Mouse (Mus musculus) liver, embryonic 13.5 days (tissue): ENCODE data around the gene Blmh. TPM values are rescaled to one million over a fixed set of nuclear protein-coding genes. Genes with fewer than 3 reads are reported as not detected.
A peak's percentile ranks its signal among the peaks of the same experiment; 100 is the strongest.
"Not testable (repeated sequence)": the region's sequence is repeated elsewhere in the genome, so short reads cannot be mapped to it uniquely, and the experiment has no call there.

Source experiments
- ATAC-seq: fragments of 200-750 bp; cut with Nextera tagmentation; 2 replicates; pipeline ENCODE4 v1.8.0; 2017; ENCODE audit warnings: low read depth, mild to moderate bottlenecking, moderate number of reproducible peaks, moderate library complexity
- DNase-seq: peaks from one replicate; pipeline ENCODE4 v3.0.0; 2022
- H3K27ac ChIP-seq: fragments of 300-500 bp; sonication (generic); 2 replicates; pipeline ENCODE4 v1.5.1; 2015; ENCODE audit warnings: moderate library complexity, mild to moderate bottlenecking, inconsistent platforms
- H3K27me3 ChIP-seq: fragments of 300-500 bp; sonication (generic); 2 replicates; pipeline ENCODE4 v1.6.1; 2015; ENCODE audit warnings: mild to moderate bottlenecking, inconsistent platforms
- H3K36me3 ChIP-seq: fragments of 300-500 bp; sonication (generic); 2 replicates; pipeline ENCODE4 v1.6.1; 2015; ENCODE audit warnings: mild to moderate bottlenecking, inconsistent platforms
- H3K4me1 ChIP-seq: fragments of 300-500 bp; sonication (generic); replicated peaks from 2 replicates; pipeline ENCODE4 v1.6.1; 2015; ENCODE audit warnings: inconsistent platforms
- H3K4me2 ChIP-seq: fragments of 300-500 bp; sonication (generic); 2 replicates; pipeline ENCODE4 v1.6.1; 2015; ENCODE audit warnings: inconsistent platforms, mild to moderate bottlenecking, moderate library complexity
- H3K4me3 ChIP-seq: fragments of 300-500 bp; sonication (generic); replicated peaks from 2 replicates; pipeline ENCODE4 v1.5.1; 2015; ENCODE audit warnings: mild to moderate bottlenecking, inconsistent platforms
- H3K9ac ChIP-seq: fragments of 300-500 bp; sonication (generic); 2 replicates; pipeline ENCODE4 v1.6.1; 2015; ENCODE audit warnings: mild to moderate bottlenecking, inconsistent platforms
- H3K9me3 ChIP-seq: fragments of 300-500 bp; sonication (generic); replicated peaks from 2 replicates; pipeline ENCODE4 v1.6.1; 2016; ENCODE audit warnings: inconsistent platforms
- WGBS: fragments of 180-500 bp; shearing (Covaris S2); methylation state at CpG from one replicate; pipeline ENCODE4 v1.1.7; 2015; ENCODE audit not compliant: insufficient replicate concordance; 5-methylcytosine and 5-hydroxymethylcytosine counted together
- polyA plus RNA-seq: library from polyadenylated mRNA; unstranded; fragments of >200 nt; fragmentation: Nextera tagmentation; extraction: Ambion mirVana; gene quantifications from 2 replicates; pipeline ENCODE4 v1.2.1, GENCODE M21; 2015

Gene Blmh
- polyA plus RNA-seq, 1 experiment from 2014 or later: 61.8 TPM

DNA sequence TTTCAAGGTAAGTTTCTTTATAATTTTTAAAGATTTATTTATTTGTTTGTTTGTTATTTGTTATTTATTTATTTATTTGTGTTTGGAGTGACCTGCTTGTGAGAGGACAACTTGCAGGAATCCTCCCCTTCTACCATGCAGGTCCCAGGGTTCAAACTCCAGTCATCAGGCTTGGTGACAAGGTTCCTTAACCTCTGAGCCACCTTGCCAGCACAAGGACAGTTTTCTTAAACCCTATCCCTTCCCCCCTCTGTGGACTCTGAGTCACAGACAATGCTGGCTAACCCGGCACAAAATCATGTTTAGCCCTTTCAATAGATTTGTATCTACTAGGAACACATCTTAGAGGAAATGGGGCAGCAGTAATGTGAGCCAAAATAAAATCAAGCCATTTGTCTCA, 4.0 kb upstream of the Blmh start:
- 0 out of 2 replicates have a peak, but pooled peaks cover 7% of the 10 kb centered on the region for H3K27me3 ChIP-seq
- ATAC-seq (no peak), DNase-seq (no peak)
- H3K4me2 ChIP-seq: no peak overlapping the region
- H3K4me1 ChIP-seq: no peaks in the 10 kb centered on the region; the same call in 1 of the 2 replicates
- H3K36me3 ChIP-seq: no peaks in the 10 kb centered on the region
- 32% methylated on average over 1 of the region's 1 CpGs for WGBS
- H3K9ac ChIP-seq: no peak overlapping the region
- no peaks in the 10 kb centered on the region for H3K9me3 ChIP-seq
- H3K4me3 ChIP-seq: no peak overlapping the region
- H3K27ac ChIP-seq: no peak overlapping the region

GRCm38 (mm10) chr11:76928586-76928985, 4.0 kb downstream of the Blmh start:
- not testable (repeated sequence) for H3K4me2 ChIP-seq, ATAC-seq, H3K36me3 ChIP-seq, H3K9ac ChIP-seq, H3K4me3 ChIP-seq, DNase-seq, H3K9me3 ChIP-seq, H3K27ac ChIP-seq, H3K4me1 ChIP-seq, H3K27me3 ChIP-seq
- WGBS: 65% methylated on average over 8 of the region's 8 CpGs

GRCm38 (mm10) chr11:76933209-76933608, 8.6 kb downstream of the Blmh start:
- Histone ChIP-seq H3K9me3 (no peaks in the 10 kb centered on the region; the same call in 1 of the 2 replicates), H3K36me3 (no peaks in the 10 kb centered on the region), H3K4me2 (no peak overlapping the region), H3K4me1 (no peaks in the 10 kb centered on the region), H3K27ac (no peak overlapping the region), H3K9ac (no peak overlapping the region), H3K4me3 (no peak overlapping the region), H3K27me3 (0 out of 2 replicates have a peak, but pooled peaks cover 4% of the 10 kb centered on the region)
- no peak for ATAC-seq
- 44% methylated on average over 3 of the region's 3 CpGs for WGBS
- DNase-seq: no peak

DNA sequence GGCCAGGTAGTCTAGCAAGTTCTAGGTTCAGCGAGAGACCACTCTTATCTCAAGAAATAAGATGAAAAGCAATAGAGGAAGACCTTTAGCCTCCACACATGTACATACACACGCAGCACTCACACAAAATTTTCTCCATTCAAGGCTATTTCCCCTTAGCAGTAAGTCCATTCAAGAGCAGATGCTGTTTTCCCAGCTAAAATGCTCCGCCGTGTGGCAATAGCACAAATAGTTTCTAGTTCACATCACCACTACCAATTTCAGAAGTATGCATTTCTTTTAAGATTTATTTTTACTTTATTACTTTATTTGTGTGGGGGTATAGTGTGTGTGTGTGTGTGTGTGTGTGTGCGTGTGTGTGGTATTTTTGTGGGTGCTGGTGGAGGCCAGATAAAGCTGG, 12.0 kb downstream of the Blmh start:
- Histone ChIP-seq H3K4me1 (no peaks in the 10 kb centered on the region), H3K4me3 (no peak overlapping the region), H3K9me3 (no peaks in the 10 kb centered on the region; the same call in 1 of the 2 replicates), H3K27me3 (0 out of 2 replicates have a peak, but pooled peaks cover 4% of the 10 kb centered on the region), H3K9ac (no peak overlapping the region), H3K36me3 (no peaks in the 10 kb centered on the region), H3K4me2 (no peak overlapping the region), H3K27ac (no peak overlapping the region)
- DNase-seq (no peak), ATAC-seq (no peak)
- WGBS: 58% methylated on average over 5 of the region's 5 CpGs

- ATAC-seq: no peak
- H3K4me3 ChIP-seq: peak overlapping the region; percentile 82
Observed at GRCm38 (mm10) chr11:76944839-76945238, 20.2 kb downstream of the Blmh start.

GRCm38 (mm10) chr11:76945386-76946202, 21.0 kb downstream of the Blmh start:
- peak; percentile 86 for DNase-seq
- Histone ChIP-seq H3K4me2 (peak overlapping the region; percentile 88), H3K4me1 (peaks cover 17% of the 10 kb centered on the region), H3K4me3 (peak overlapping the region; percentile 82), H3K27me3 (no peaks in the 10 kb centered on the region), H3K27ac (peak overlapping the region; percentile 57), H3K36me3 (peaks cover 18% of the 10 kb centered on the region; the same call in 1 of the 2 replicates), H3K9ac (peak overlapping the region; percentile 82), H3K9me3 (no peaks in the 10 kb centered on the region)
- under 1% methylated on average over 58 of the region's 58 CpGs for WGBS
- ATAC-seq: peak; percentile 95

More at GRCm38 (mm10) chr11:76944839-76945238, 20.2 kb downstream of the Blmh start:
- no peaks in the 10 kb centered on the region for H3K9me3 ChIP-seq
- H3K27me3 ChIP-seq: no peaks in the 10 kb centered on the region
- peak overlapping the region; percentile 88 for H3K4me2 ChIP-seq
- no peak for DNase-seq
- peaks cover 17% of the 10 kb centered on the region for H3K4me1 ChIP-seq
- WGBS: 64% methylated on average over 5 of the region's 6 CpGs
- peak overlapping the region; percentile 82 for H3K9ac ChIP-seq
- H3K36me3 ChIP-seq: peaks cover 14% of the 10 kb centered on the region; the same call in 1 of the 2 replicates
- no peak overlapping the region; the same call in 1 of the 2 replicates for H3K27ac ChIP-seq

GRCm38 (mm10) chr11:76946203-76946585, 21.6 kb downstream of the Blmh start:
- 4% methylated on average over 8 of the region's 8 CpGs for WGBS
- H3K4me2 ChIP-seq: peak overlapping the region; percentile 88
- H3K27ac ChIP-seq: peak overlapping the region; percentile 44; the same call in 1 of the 2 replicates
- no peak for DNase-seq
- H3K9ac ChIP-seq: peak overlapping the region; percentile 82
- no peaks in the 10 kb centered on the region for H3K9me3 ChIP-seq
- ATAC-seq: no peak
- H3K36me3 ChIP-seq: peaks cover 23% of the 10 kb centered on the region
- H3K27me3 ChIP-seq: no peaks in the 10 kb centered on the region
- H3K4me3 ChIP-seq: peak overlapping the region; percentile 82
- peaks cover 17% of the 10 kb centered on the region for H3K4me1 ChIP-seq

- H3K9me3 ChIP-seq: no peaks in the 10 kb centered on the region
- no peak overlapping the region for H3K4me3 ChIP-seq
- H3K9ac ChIP-seq: no peak overlapping the region
- 0 out of 2 replicates have a peak, but pooled peaks cover 4% of the 10 kb centered on the region for H3K4me1 ChIP-seq
- ATAC-seq: no peak
- no peak overlapping the region for H3K27ac ChIP-seq
- no peak overlapping the region for H3K4me2 ChIP-seq
- no peak for DNase-seq
- 82% methylated on average over 2 of the region's 2 CpGs for WGBS
- H3K27me3 ChIP-seq: no peaks in the 10 kb centered on the region
- H3K36me3 ChIP-seq: peaks cover 80% of the 10 kb centered on the region
Observed at GRCm38 (mm10) chr11:76953536-76953935, 28.9 kb downstream of the Blmh start.

- Histone ChIP-seq H3K27me3 (no peaks in the 10 kb centered on the region), H3K4me3 (no peak overlapping the region), H3K36me3 (peaks cover 81% of the 10 kb centered on the region), H3K4me1 (no peaks in the 10 kb centered on the region), H3K4me2 (no peak overlapping the region), H3K9ac (no peak overlapping the region), H3K9me3 (no peaks in the 10 kb centered on the region), H3K27ac (no peak overlapping the region)
- no peak for DNase-seq
- no peak for ATAC-seq
- 65% methylated on average over 3 of the region's 3 CpGs for WGBS
Observed at GRCm38 (mm10) chr11:76965703-76966102, 41.1 kb downstream of the Blmh start.

GRCm38 (mm10) chr11:76970328-76970727, 45.7 kb downstream of the Blmh start:
- no peak overlapping the region for H3K4me3 ChIP-seq
- ATAC-seq (no peak), DNase-seq (no peak)
- H3K27me3 ChIP-seq: no peaks in the 10 kb centered on the region
- no peak overlapping the region for H3K27ac ChIP-seq
- H3K9me3 ChIP-seq: no peaks in the 10 kb centered on the region
- no peak overlapping the region for H3K9ac ChIP-seq
- H3K36me3 ChIP-seq: peaks cover 86% of the 10 kb centered on the region
- no peaks in the 10 kb centered on the region for H3K4me1 ChIP-seq
- no peak overlapping the region for H3K4me2 ChIP-seq
- 93% methylated on average over 2 of the region's 2 CpGs for WGBS

- DNase-seq (no peak), ATAC-seq (no peak)
- H3K4me1 ChIP-seq: no peaks in the 10 kb centered on the region
- no peak overlapping the region for H3K27ac ChIP-seq
- H3K9ac ChIP-seq: no peak overlapping the region
- H3K9me3 ChIP-seq: no peaks in the 10 kb centered on the region
- H3K27me3 ChIP-seq: no peaks in the 10 kb centered on the region
- H3K4me3 ChIP-seq: no peak overlapping the region
- H3K36me3 ChIP-seq: peaks cover 83% of the 10 kb centered on the region
- no peak overlapping the region for H3K4me2 ChIP-seq
- WGBS: 70% methylated on average over 7 of the region's 7 CpGs
Observed at GRCm38 (mm10) chr11:76974680-76975319, 50.2 kb downstream of the Blmh start.
